Mouse (Mus musculus): ENCODE results near the gene Rps21.

The Rps21 gene

GRCm38 (mm10) chr2:180290503-180290902 lies 33.3 kb downstream of the Rps21 start:
- no peak for DNase-seq (ENCODE audit: low spot score)

GRCm38 (mm10) chr2:180291566-180291965 lies 34.4 kb downstream of the Rps21 start:
- no peak for DNase-seq (ENCODE audit: low spot score)

DNA sequence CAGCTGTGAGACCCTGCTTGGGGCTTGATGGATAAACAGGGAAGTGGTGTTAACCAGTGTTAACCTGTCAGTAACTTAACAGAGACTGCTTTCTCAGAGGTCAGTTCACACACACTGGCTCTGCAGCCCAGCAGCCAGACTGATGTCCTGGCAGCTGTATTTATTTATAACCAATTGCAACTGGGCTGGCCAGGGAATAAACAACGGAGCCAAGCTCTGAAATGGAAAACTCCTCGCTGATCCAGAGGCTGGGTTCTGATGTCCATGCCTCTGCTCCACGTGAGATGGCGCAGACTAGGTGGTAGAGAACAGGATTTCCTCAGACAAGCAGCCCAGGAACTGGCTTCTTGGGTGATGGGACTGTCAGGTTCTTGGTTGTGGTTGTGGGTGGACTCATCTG lies 34.8 kb downstream of the Rps21 start:
- DNase-seq (ENCODE audit: low spot score), result no peak

DNA sequence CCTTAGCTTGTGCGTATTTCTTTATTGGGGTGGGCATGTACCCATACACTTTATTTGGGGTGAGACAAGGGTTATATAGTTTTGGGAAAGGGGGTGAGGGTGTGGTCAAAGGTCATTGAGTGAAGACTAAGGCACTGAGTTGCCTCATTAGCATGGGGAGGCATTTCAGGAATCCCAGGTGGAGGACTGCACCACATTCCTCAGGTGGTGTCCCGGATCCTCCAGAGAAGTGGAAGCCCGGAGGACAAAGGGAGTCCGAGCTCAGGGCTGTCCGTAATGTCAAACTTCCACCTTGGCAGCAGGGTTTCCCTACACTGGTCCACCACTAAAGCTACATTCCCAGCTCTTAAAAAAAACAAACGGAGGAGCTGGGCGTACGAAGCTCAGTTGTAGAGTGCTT lies 35.7 kb downstream of the Rps21 start:
- DNase-seq (ENCODE audit: low spot score), result no peak

DNA sequence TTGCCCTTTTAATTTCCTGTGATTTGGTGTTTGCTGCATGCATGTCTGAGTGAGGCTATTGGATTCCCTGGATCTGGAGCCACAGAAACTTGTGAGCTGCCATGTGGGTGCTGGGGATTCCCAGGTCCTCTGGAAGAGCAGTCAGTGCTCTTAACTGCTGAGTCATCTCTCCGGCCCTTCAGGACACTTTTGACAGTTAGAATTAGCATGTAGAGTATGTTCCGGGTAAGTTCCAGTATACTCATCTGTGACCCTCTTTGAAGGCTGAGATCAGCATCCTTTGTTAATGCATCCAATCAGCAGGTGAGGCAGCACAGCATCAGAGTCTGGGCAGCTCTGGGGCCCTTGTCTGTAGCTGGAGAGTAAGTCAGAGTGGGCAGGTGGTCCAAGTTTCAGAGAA lies 43.1 kb downstream of the Rps21 start:
- DNase-seq (ENCODE audit: low spot score), result no peak

DNA sequence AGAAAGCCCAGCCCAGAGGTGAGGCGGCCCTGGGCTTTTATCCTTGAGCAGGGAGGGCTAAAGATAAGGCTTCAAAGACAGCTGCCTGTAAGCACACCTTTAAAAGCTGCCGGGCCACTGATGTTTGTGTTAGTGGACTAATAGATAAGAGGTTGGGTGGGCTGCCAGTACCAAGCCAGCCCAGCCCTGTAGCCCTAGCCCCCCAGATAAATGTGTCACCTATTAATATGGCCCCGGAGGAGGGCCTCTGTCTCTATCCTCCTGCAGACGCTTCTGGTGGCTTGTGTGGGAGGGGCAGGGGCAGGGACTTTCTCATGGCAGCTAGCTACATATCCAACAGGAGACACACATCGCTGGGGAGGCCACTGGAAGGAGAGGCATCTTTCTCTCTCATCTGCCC lies 43.6 kb downstream of the Rps21 start:
- DNase-seq (ENCODE audit: low spot score), result no peak

DNA sequence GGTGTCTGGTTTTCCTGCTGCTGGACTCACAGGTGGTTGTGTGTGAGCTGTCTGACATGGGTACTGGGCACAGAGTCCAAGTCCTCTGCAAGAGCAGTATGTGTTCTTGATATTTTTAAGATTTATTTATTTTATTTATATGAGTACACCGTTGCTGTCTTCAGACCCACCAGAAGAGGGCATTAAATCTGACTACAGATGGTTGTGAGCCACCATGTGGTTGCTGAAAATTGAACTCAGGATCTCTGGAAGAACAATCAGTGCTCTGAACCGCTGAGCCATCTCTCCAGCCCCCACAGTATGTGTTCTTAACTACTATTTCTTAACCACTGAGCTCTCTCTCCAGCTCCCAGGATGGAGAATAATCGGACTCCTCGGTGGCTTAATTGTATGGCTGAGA lies 45.0 kb downstream of the Rps21 start:
- no peak for DNase-seq (ENCODE audit: low spot score)

DNA sequence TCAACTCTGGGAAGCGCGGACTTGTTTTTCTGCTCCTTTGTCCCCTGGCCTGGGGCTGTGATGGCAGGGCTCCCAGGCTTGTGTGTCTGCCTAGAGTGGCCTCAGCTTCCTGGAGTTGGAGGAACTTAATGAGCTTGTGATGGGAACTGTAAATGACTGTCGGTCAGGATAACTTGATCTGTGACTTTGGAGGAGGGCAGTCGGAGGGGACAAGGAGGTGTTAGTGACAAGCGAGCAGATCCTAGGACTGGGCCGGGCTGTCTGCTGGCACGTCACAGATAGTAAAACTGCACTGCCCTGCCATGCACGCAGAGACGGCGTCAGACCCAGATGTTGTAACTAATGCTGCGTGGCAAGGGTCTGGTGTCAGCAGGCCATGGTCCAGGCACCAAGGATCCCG lies 46.3 kb downstream of the Rps21 start:
- DNase-seq (ENCODE audit: low spot score), result no peak

GRCm38 (mm10) chr2:180304554-180304953 lies 47.4 kb downstream of the Rps21 start:
- DNase-seq (ENCODE audit: low spot score), result no peak

GRCm38 (mm10) chr2:180305490-180305889 lies 48.3 kb downstream of the Rps21 start:
- DNase-seq (ENCODE audit: low spot score), result peak; percentile 62

GRCm38 (mm10) chr2:180306009-180306408 lies 48.8 kb downstream of the Rps21 start:
- no peak for DNase-seq (ENCODE audit: low spot score)

GRCm38 (mm10) chr2:180306423-180307168 lies 49.4 kb downstream of the Rps21 start:
- DNase-seq (ENCODE audit: low spot score), result no peak

DNA sequence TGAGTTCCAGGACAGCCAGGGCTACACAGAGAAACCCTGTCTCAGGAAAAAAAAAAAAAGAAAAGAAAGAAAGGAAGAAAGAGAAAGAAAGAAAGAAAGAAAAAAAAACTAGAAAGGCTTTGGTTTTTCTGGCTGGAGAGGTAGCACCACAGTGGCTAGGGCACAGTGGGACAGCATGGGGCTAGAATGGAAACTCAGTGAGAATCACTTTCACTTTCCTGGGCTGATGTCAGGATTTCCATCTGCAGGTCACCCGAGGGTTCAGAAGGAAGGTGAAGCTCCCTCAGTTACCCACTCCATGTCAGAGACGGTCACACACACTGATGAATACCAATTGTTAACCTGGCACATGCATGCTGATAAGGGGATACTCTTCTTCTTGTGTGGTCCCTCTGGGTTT lies 50.5 kb downstream of the Rps21 start:
- no peak for DNase-seq (ENCODE audit: low spot score)

Data from T-cell, adult 2 months (primary cell).